Mouse (Mus musculus) kidney, embryonic 15.5 days (tissue): ENCODE results near the gene Gm17124. TPM values are rescaled to one million over a fixed set of nuclear protein-coding genes. Genes with fewer than 3 reads are reported as not detected.
"Not testable (repeated sequence)": the region's sequence is repeated elsewhere in the genome, so short reads cannot be mapped to it uniquely, and the experiment has no call there.

Experiments
- ATAC-seq: fragments of 200-750 bp; cut with Nextera tagmentation; replicated peaks from 2 replicates; pipeline ENCODE4 v1.8.0; 2017; ENCODE audit warnings: moderate TSS enrichment; ENCODE audit not compliant: low FRiP score
- H3K27ac ChIP-seq: fragments of 300-500 bp; sonication (generic); 2 replicates; pipeline ENCODE4 v1.5.1; 2015; ENCODE audit warnings: mild to moderate bottlenecking, inconsistent platforms
- H3K27me3 ChIP-seq: fragments of 300-500 bp; sonication (generic); 2 replicates; pipeline ENCODE4 v1.6.1; 2015; ENCODE audit warnings: inconsistent platforms
- H3K36me3 ChIP-seq: fragments of 300-500 bp; sonication (generic); 2 replicates; pipeline ENCODE4 v1.6.1; 2015; ENCODE audit warnings: inconsistent platforms
- H3K4me1 ChIP-seq: fragments of 300-500 bp; sonication (generic); 2 replicates; pipeline ENCODE4 v1.6.1; 2015; ENCODE audit warnings: inconsistent platforms
- H3K4me2 ChIP-seq: fragments of 300-500 bp; sonication (generic); 2 replicates; pipeline ENCODE4 v1.6.1; 2015; ENCODE audit warnings: moderate library complexity, mild to moderate bottlenecking, inconsistent platforms
- H3K4me3 ChIP-seq: fragments of 300-500 bp; sonication (generic); replicated peaks from 2 replicates; pipeline ENCODE4 v1.5.1; 2015; ENCODE audit warnings: mild to moderate bottlenecking, inconsistent platforms
- H3K9ac ChIP-seq: fragments of 300-500 bp; sonication (generic); 2 replicates; pipeline ENCODE4 v1.6.1; 2015; ENCODE audit warnings: mild to moderate bottlenecking, inconsistent platforms
- H3K9me3 ChIP-seq: fragments of 300-500 bp; sonication (generic); replicated peaks from 2 replicates; pipeline ENCODE4 v1.6.1; 2016; ENCODE audit warnings: inconsistent platforms
- WGBS: fragments of 180-500 bp; shearing (Covaris S2); methylation state at CpG from one replicate; pipeline ENCODE4 v1.1.7; 2015; ENCODE audit warnings: mixed read lengths; 5-methylcytosine and 5-hydroxymethylcytosine counted together
- microRNA-seq: library from miRNA; unstranded; fragments of <30 nt; microRNA quantifications from one replicate; pipeline ENCODE4, GENCODE M21; 2016
- polyA plus RNA-seq: library from polyadenylated mRNA; unstranded; fragments of >200 nt; fragmentation: Nextera tagmentation; extraction: Ambion mirVana; gene quantifications from 2 replicates; pipeline ENCODE4 v1.2.1, GENCODE M21; 2015

Gene Gm17124
- polyA plus RNA-seq: not detected in 2 replicates

- not testable (repeated sequence) for ATAC-seq, H3K9ac ChIP-seq, H3K27me3 ChIP-seq, H3K27ac ChIP-seq, H3K9me3 ChIP-seq, H3K36me3 ChIP-seq, H3K4me2 ChIP-seq, H3K4me1 ChIP-seq, H3K4me3 ChIP-seq
- no CpG with 5 or more reads among the region's 3 CpGs for WGBS
Observed at GRCm38 (mm10) chr14:42599782-42600181, at the start of gene Gm17124. Gm17124 (minus strand) TSS chr14:42599882.

DNA sequence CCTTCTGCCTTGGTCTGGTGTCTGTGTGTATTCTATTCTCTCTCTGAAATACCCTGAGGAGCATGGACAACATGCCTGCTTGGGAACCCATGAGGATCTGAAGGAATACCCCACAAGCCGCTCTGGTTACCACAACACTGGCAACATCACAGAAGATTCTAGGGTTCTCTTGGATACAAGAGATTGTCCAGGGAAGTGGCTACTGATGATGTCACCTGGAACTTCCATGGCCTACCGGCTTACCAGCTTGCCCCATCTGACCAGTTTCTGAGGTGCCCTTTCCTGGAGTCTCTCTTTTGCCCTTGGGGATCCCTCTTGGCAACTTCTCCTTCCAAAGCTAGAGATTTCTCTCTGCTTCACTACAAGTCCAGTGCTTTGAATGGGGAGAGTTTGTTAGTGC is 42.1 kb upstream of the Gm17124 start, which contains the start of gene Gm3633:
Gene Gm3633 (minus strand): TSS at position 101 of the 400 bp plus-strand sequence.
- H3K27me3 ChIP-seq, H3K4me1 ChIP-seq, ATAC-seq, H3K4me3 ChIP-seq, H3K4me2 ChIP-seq, H3K36me3 ChIP-seq, H3K9me3 ChIP-seq, H3K9ac ChIP-seq, H3K27ac ChIP-seq: not testable (repeated sequence)
- WGBS: 83% methylated on average over 1 of the region's 2 CpGs

Small RNAs within 50 kb of the gene (microRNA-seq; reads per million reads assigned to microRNA genes)
- gene Gm23620: not detected
- not detected for gene Gm25228

Other genes starting within 250 kb of the Gm17124 start
- not detected in 2 replicates for gene Gm8005, start 160.2 kb downstream of the Gm17124 start, polyA plus RNA-seq
- gene Gm8011, start 136.0 kb downstream of the Gm17124 start, polyA plus RNA-seq: not detected in 2 replicates
- not detected in 2 replicates for gene Gm8020, start 97.5 kb downstream of the Gm17124 start, polyA plus RNA-seq
- not detected in 2 replicates for gene Gm8024, start 75.6 kb downstream of the Gm17124 start, polyA plus RNA-seq
- gene Gm3633, start 42.0 kb upstream of the Gm17124 start, polyA plus RNA-seq: not detected in 2 replicates
- gene Gm10378, start 56.1 kb upstream of the Gm17124 start, polyA plus RNA-seq: not detected in 2 replicates
- not detected in 2 replicates for gene Gm3015, start 168.9 kb upstream of the Gm17124 start, polyA plus RNA-seq
- not detected in 2 replicates for gene Gm10377, start 198.1 kb upstream of the Gm17124 start, polyA plus RNA-seq